Comparison of ENCODE assay signal across 21 mouse cellular contexts in the genomic region with DNA sequence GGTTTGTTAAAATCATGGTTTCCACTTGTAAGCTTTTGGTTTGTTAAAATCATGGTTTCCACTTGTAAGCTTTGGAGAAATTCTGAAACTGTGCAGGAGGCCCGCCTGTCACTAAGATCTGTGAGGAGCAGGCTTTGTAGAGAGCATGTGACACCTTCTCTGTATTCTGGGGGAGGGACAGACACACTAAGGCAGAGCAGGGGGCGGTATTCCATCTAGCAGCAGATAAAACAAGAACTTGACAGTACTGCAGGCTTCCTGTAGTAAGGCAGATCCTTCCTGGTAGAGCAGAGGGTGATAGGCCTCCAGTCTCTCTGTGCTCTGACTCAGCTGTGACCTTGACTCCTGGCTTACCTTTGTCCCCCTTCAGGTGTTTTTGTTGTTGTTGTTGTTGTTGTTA. TPM values are rescaled to one million over a fixed set of nuclear protein-coding genes. Genes with fewer than 3 reads are reported as not detected.
A peak's percentile ranks its signal among the peaks of the same experiment; 100 is the strongest.
DNase-seq lines count a peak whose midpoint lies in the region; ATAC-seq and TF ChIP-seq lines count a peak whose summit lies in the region.
"Had no signal": no experiment of that assay in that cellular context is flagged by ENCODE, and none has a peak within 500 bp of the region (broad histone marks: within the 10 kb centered on the region; RNA-seq: fewer than 3 reads in every experiment).

No protein-coding gene starts in this region.

- no peak overlapping the region for H3K9ac ChIP-seq in forebrain, postnatal 0 days
- H3K9ac ChIP-seq in forebrain, embryonic 16.5 days (replicated peaks; ENCODE audit: low read depth, low read length): no peak overlapping the region
- H3K9ac ChIP-seq: embryonic facial prominence, embryonic 12.5 days; forebrain, embryonic 13.5 days; heart, embryonic 13.5 days; hindbrain, embryonic 15.5 days; midbrain, embryonic 15.5 days had no signal

- no peak overlapping the region for H3K27ac ChIP-seq in forebrain, postnatal 0 days (ENCODE audit: low read depth, low read length)
- H3K27ac ChIP-seq in forebrain, embryonic 16.5 days (ENCODE audit: low read length): no peak overlapping the region
- H3K27ac ChIP-seq: embryonic facial prominence, embryonic 12.5 days; forebrain, embryonic 13.5 days; heart, embryonic 13.5 days; hindbrain, embryonic 15.5 days; midbrain, embryonic 15.5 days had no signal

- no peak for DNase-seq in forebrain, postnatal 0 days
- peak; percentile 6 for DNase-seq in naive thymus-derived CD4-positive, alpha-beta T cell, adult 2 months (ENCODE audit: low read depth)
- peak; percentile 35 to 60 for DNase-seq in thymus, postnatal 36 days
- no peak for DNase-seq in gastrocnemius, adult 18-20 months (ENCODE audit: low spot score)
- no peak for DNase-seq in kidney, postnatal 25 days
- DNase-seq: adrenal gland, adult 2 months; cerebellum, adult 9-10 months; heart, postnatal 36 days; left cerebral cortex, postnatal 4 days; liver; lung, postnatal 10 days; right cerebral cortex, postnatal 4 days had no signal

- no peaks in the 10 kb centered on the region for H3K9me3 ChIP-seq in forebrain, postnatal 0 days (ENCODE audit: low read length)
- no peaks in the 10 kb centered on the region for H3K9me3 ChIP-seq in forebrain, embryonic 16.5 days (ENCODE audit: control insufficient read depth, low read length)
- H3K9me3 ChIP-seq: embryonic facial prominence, embryonic 12.5 days; forebrain, embryonic 13.5 days; heart, embryonic 13.5 days; hindbrain, embryonic 15.5 days; midbrain, embryonic 15.5 days had no signal

- H3K4me3 ChIP-seq in forebrain, postnatal 0 days (ENCODE audit: low read depth, low read length): no peak overlapping the region
- H3K4me3 ChIP-seq in forebrain, embryonic 16.5 days (replicated peaks; ENCODE audit: low read length): no peak overlapping the region
- H3K4me3 ChIP-seq: embryonic facial prominence, embryonic 12.5 days; erythroblast, embryonic 14.5 days; forebrain, embryonic 13.5 days; heart, embryonic 13.5 days; hindbrain, embryonic 15.5 days; midbrain, embryonic 15.5 days had no signal

- 72% methylated on average over 2 of the region's 2 CpGs for WGBS in forebrain, postnatal 0 days
- WGBS in forebrain, embryonic 16.5 days: 80% methylated on average over 2 of the region's 2 CpGs

- H3K36me3 ChIP-seq in forebrain, postnatal 0 days (ENCODE audit: insufficient read depth): no peaks in the 10 kb centered on the region
- no peaks in the 10 kb centered on the region for H3K36me3 ChIP-seq in forebrain, embryonic 16.5 days (ENCODE audit: control insufficient read depth, insufficient read depth)
- H3K36me3 ChIP-seq: embryonic facial prominence, embryonic 12.5 days; heart, embryonic 13.5 days; hindbrain, embryonic 15.5 days; midbrain, embryonic 15.5 days had no signal

- peak; percentile 38 for ATAC-seq in forebrain, postnatal 0 days
- ATAC-seq in forebrain, embryonic 16.5 days: no peak
- peak; percentile 32 for ATAC-seq in activated CD4-positive, CD25-positive, alpha-beta regulatory T cell, adult 4 months
- ATAC-seq: forebrain, embryonic 13.5 days; intestine, embryonic 16.5 days; midbrain, embryonic 15.5 days had no signal

- no peaks in the 10 kb centered on the region for H3K27me3 ChIP-seq in forebrain, postnatal 0 days (ENCODE audit: insufficient read depth, low read length)
- H3K27me3 ChIP-seq in forebrain, embryonic 16.5 days (replicated peaks; ENCODE audit: control insufficient read depth, insufficient read depth, low read length): no peaks in the 10 kb centered on the region
- H3K27me3 ChIP-seq: embryonic facial prominence, embryonic 12.5 days; forebrain, embryonic 13.5 days; heart, embryonic 13.5 days; hindbrain, embryonic 15.5 days; midbrain, embryonic 15.5 days had no signal

- no peak for TF ChIP-seq CTCF in forebrain, postnatal 0 days (IDR thresholded peaks at IDR 0.05; ENCODE audit: low read depth)

- no peak overlapping the region for H3K4me2 ChIP-seq in forebrain, postnatal 0 days (ENCODE audit: low read depth)
- H3K4me2 ChIP-seq in forebrain, embryonic 16.5 days (ENCODE audit: low read length): no peak overlapping the region
- H3K4me2 ChIP-seq: embryonic facial prominence, embryonic 12.5 days; forebrain, embryonic 13.5 days; heart, embryonic 13.5 days; hindbrain, embryonic 15.5 days; midbrain, embryonic 15.5 days had no signal

- no peaks in the 10 kb centered on the region for H3K4me1 ChIP-seq in forebrain, postnatal 0 days (ENCODE audit: insufficient read depth)
- H3K4me1 ChIP-seq in forebrain, embryonic 16.5 days (replicated peaks; ENCODE audit: control insufficient read depth, insufficient read depth, low read length): no peaks in the 10 kb centered on the region
- H3K4me1 ChIP-seq: embryonic facial prominence, embryonic 12.5 days; forebrain, embryonic 13.5 days; hindbrain, embryonic 15.5 days; midbrain, embryonic 15.5 days had no signal

RNA-seq across cellular contexts. Expression of a gene that starts 47.6 kb away (rescaled TPM):
- total RNA-seq in forebrain, postnatal 0 days (2014; rRNA removed): 24.0 and 26.2 TPM in 2 replicates
- polyA plus RNA-seq in forebrain, postnatal 0 days (2015; fragmentation: Nextera tagmentation; extraction: Ambion mirVana): 23.8 and 34.7 TPM in 2 replicates
- polyA plus RNA-seq in forebrain, embryonic 16.5 days (2015; fragmentation: Nextera tagmentation; extraction: Ambion mirVana): 49.0 and 52.7 TPM in 2 replicates
- polyA plus RNA-seq in activated CD4-positive, CD25-positive, alpha-beta regulatory T cell, adult 4 months (2017; shearing (Covaris generic)): 10 to 100 TPM; 24.4 to 29.2 TPM
- total RNA-seq in gastrocnemius, adult 18-20 months (2021): 1 to 10 TPM; 7.9 to 8.0 TPM

Comparison
In these comparisons a context has a peak if more than half of its experiments do, and no peak if none do; other contexts are left out.
1. DNase-seq: peak in naive thymus-derived CD4-positive, alpha-beta T cell, adult 2 months (single experiment) and thymus, postnatal 36 days (2 of 2); none in forebrain, postnatal 0 days (single experiment), gastrocnemius, adult 18-20 months (single experiment) and kidney, postnatal 25 days (0 of 2).